Mouse (Mus musculus) ES-CJ7 (cell line): ENCODE data around the gene Slc9a1.

Experiments used
- DNase-seq: peaks from one replicate; pipeline ENCODE4 v3.0.0; 2011; ENCODE audit warnings: low read depth, low spot score

The Slc9a1 gene

GRCm38 (mm10) chr4:133374011-133374410, 4.5 kb downstream of the Slc9a1 start:
- DNase-seq, result peak; percentile 1

- peak; percentile 52 for DNase-seq
Observed at GRCm38 (mm10) chr4:133375812-133376577, 6.5 kb downstream of the Slc9a1 start.

- peak; percentile 75 for DNase-seq
Observed at GRCm38 (mm10) chr4:133378236-133379045, 8.9 kb downstream of the Slc9a1 start.

- no peak for DNase-seq
Observed at GRCm38 (mm10) chr4:133379046-133379347, 9.5 kb downstream of the Slc9a1 start.

- no peak for DNase-seq
Observed at GRCm38 (mm10) chr4:133379861-133380260, 10.4 kb downstream of the Slc9a1 start.

- peak; percentile 59 for DNase-seq
Observed at GRCm38 (mm10) chr4:133380532-133380931, 11.0 kb downstream of the Slc9a1 start.

GRCm38 (mm10) chr4:133381141-133381540, 11.6 kb downstream of the Slc9a1 start:
- peak; percentile 84 for DNase-seq

- peak; percentile 76 for DNase-seq
Observed at GRCm38 (mm10) chr4:133386061-133386797, 16.7 kb downstream of the Slc9a1 start.

GRCm38 (mm10) chr4:133387053-133387452, 17.5 kb downstream of the Slc9a1 start:
- DNase-seq, result no peak

GRCm38 (mm10) chr4:133388781-133389552, 19.5 kb downstream of the Slc9a1 start:
- no peak for DNase-seq

- no peak for DNase-seq
Observed at GRCm38 (mm10) chr4:133390042-133390441, 20.5 kb downstream of the Slc9a1 start.

- no peak for DNase-seq
Observed at GRCm38 (mm10) chr4:133390585-133390984, 21.1 kb downstream of the Slc9a1 start.

- DNase-seq, result no peak
Observed at GRCm38 (mm10) chr4:133391185-133392040, 21.9 kb downstream of the Slc9a1 start.

- DNase-seq, result no peak
Observed at GRCm38 (mm10) chr4:133394981-133395573, 25.6 kb downstream of the Slc9a1 start.

GRCm38 (mm10) chr4:133396079-133396478, 26.6 kb downstream of the Slc9a1 start:
- no peak for DNase-seq

- DNase-seq, result peak; percentile 64
Observed at GRCm38 (mm10) chr4:133397299-133397698, 27.8 kb downstream of the Slc9a1 start.

GRCm38 (mm10) chr4:133397961-133398360, 28.5 kb downstream of the Slc9a1 start:
- no peak for DNase-seq

- no peak for DNase-seq
Observed at GRCm38 (mm10) chr4:133398619-133399018, 29.1 kb downstream of the Slc9a1 start.

- no peak for DNase-seq
Observed at GRCm38 (mm10) chr4:133399509-133399908, 30.0 kb downstream of the Slc9a1 start.

GRCm38 (mm10) chr4:133400098-133400497, 30.6 kb downstream of the Slc9a1 start:
- no peak for DNase-seq
